Mouse (Mus musculus): ENCODE measurements at regions not wholly inside any gene's neighbourhood (a gene's known extent, or its start where the extent isn't known, plus 50 kb on each side); places are given as distances from the start of the nearest gene placed in this dataset.

DNA sequence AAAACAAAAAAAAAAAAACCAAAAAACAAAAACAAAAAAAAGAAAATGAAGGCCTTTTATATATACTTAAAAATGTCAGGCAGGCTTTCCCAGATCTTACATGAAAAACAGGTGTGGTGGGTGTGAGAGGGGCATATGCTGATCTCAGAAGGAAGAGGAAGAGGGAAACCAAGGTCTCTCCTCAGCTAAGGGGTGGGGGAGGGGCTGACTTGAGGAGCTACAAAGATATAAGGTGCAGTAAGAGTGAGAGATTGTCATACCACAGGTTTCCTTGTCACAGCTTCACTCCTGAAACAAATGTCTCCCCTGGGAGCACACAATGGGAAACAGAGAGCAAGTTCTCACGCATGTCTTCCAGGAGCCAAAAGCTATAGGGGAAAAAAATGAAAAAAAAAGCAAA, 440.0 kb downstream of the Tns3 start:
- TF ChIP-seq CTCF (conservative IDR thresholded peaks at IDR 0.05; ENCODE audit: low read length) (no peak), POU5F1 (IDR thresholded peaks at IDR 0.05; ENCODE audit: borderline replicate concordance, low read length) (no peak)

All from E14TG2a.4 (cell line).